Mouse (Mus musculus) limb, embryonic 12.5 days (tissue): Measurements from ENCODE around the gene Dtx3. TPM values are rescaled to one million over a fixed set of nuclear protein-coding genes. Genes with fewer than 3 reads are reported as not detected.

Experiments used
- ATAC-seq: fragments of 200-750 bp; cut with Nextera tagmentation; 2 replicates; pipeline ENCODE4 v1.8.0; 2017; ENCODE audit warnings: low read depth, moderate TSS enrichment; ENCODE audit not compliant: insufficient number of reproducible peaks, insufficient read depth, low FRiP score, low TSS enrichment
- H3K27ac ChIP-seq: fragments of 300-500 bp; sonication (generic); 2 replicates; pipeline ENCODE4 v1.5.1; 2016; ENCODE audit warnings: mild to moderate bottlenecking, moderate library complexity
- H3K27me3 ChIP-seq: fragments of 300-500 bp; sonication (generic); 2 replicates; pipeline ENCODE4 v1.6.1; 2016; ENCODE audit warnings: mild to moderate bottlenecking, moderate library complexity
- H3K36me3 ChIP-seq: fragments of 300-500 bp; sonication (generic); 2 replicates; pipeline ENCODE4 v1.6.1; 2016; ENCODE audit warnings: mild to moderate bottlenecking, moderate library complexity
- H3K4me1 ChIP-seq: fragments of 300-500 bp; sonication (generic); replicated peaks from 2 replicates; pipeline ENCODE4 v1.6.1; 2016
- H3K4me2 ChIP-seq: fragments of 300-500 bp; sonication (generic); 2 replicates; pipeline ENCODE4 v1.6.1; 2016; ENCODE audit warnings: mild to moderate bottlenecking, moderate library complexity
- H3K4me3 ChIP-seq: fragments of 300-500 bp; sonication (generic); replicated peaks from 2 replicates; pipeline ENCODE4 v1.5.1; 2016; ENCODE audit warnings: mild to moderate bottlenecking
- H3K9ac ChIP-seq: fragments of 300-500 bp; sonication (generic); replicated peaks from 2 replicates; pipeline ENCODE4 v1.6.1; 2016; ENCODE audit warnings: mild to moderate bottlenecking, moderate library complexity
- H3K9me3 ChIP-seq: fragments of 300-500 bp; sonication (generic); 2 replicates; pipeline ENCODE4 v1.6.1; 2016; ENCODE audit warnings: mild to moderate bottlenecking, moderate library complexity
- WGBS: fragments of 180-500 bp; shearing (Covaris S2); methylation state at CpG from one replicate; pipeline ENCODE4 v1.1.7; 2016; 5-methylcytosine and 5-hydroxymethylcytosine counted together
- polyA plus RNA-seq: library from polyadenylated mRNA; unstranded; fragments of >200 nt; fragmentation: Nextera tagmentation; extraction: Ambion mirVana; gene quantifications from 2 replicates; pipeline ENCODE4 v1.2.1, GENCODE M21; 2016

The Dtx3 gene
- polyA plus RNA-seq, 1 experiment from 2014 or later: 150 TPM

DNA sequence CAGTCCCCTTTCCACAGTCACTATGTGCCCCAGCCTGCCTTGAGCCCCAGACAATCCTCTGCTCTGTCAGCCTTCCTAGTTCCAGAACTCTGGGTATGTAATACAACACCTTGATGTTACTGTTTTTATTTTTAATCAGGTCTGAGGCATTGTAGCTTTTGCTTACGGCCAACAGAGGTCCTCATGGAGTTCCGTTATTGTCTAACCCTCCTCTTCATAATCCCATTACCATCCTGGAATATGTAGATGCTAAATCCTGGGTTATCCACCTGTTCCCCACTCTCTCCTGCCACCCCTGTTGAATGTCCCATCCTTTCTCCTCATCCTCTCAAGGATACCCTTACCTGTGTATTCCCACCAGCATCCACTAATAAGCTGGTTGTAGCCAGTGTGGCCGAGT, 19.3 kb downstream of the Dtx3 start:
- H3K27me3 ChIP-seq: peaks cover 65% of the 10 kb centered on the region
- H3K27ac ChIP-seq: no peak overlapping the region
- peak overlapping the region; percentile 53 for H3K4me2 ChIP-seq
- no peak overlapping the region; the same call in 1 of the 2 replicates for H3K9ac ChIP-seq
- peak overlapping the region; percentile 20; the same call in 1 of the 2 replicates for H3K4me3 ChIP-seq
- no peaks in the 10 kb centered on the region for H3K9me3 ChIP-seq
- H3K36me3 ChIP-seq: no peaks in the 10 kb centered on the region
- WGBS: 42% methylated on average over 3 of the region's 3 CpGs
- peaks cover 29% of the 10 kb centered on the region for H3K4me1 ChIP-seq
- ATAC-seq: no peak

- Histone ChIP-seq H3K27me3 (peaks cover 65% of the 10 kb centered on the region), H3K36me3 (no peaks in the 10 kb centered on the region), H3K9ac (no peak overlapping the region), H3K9me3 (no peaks in the 10 kb centered on the region), H3K27ac (no peak overlapping the region), H3K4me3 (no peak overlapping the region), H3K4me2 (no peak overlapping the region), H3K4me1 (peaks cover 33% of the 10 kb centered on the region)
- no peak for ATAC-seq
- 85% methylated on average over 7 of the region's 7 CpGs for WGBS
Measured at GRCm38 (mm10) chr10:127174170-127174569, 21.4 kb downstream of the Dtx3 start.

DNA sequence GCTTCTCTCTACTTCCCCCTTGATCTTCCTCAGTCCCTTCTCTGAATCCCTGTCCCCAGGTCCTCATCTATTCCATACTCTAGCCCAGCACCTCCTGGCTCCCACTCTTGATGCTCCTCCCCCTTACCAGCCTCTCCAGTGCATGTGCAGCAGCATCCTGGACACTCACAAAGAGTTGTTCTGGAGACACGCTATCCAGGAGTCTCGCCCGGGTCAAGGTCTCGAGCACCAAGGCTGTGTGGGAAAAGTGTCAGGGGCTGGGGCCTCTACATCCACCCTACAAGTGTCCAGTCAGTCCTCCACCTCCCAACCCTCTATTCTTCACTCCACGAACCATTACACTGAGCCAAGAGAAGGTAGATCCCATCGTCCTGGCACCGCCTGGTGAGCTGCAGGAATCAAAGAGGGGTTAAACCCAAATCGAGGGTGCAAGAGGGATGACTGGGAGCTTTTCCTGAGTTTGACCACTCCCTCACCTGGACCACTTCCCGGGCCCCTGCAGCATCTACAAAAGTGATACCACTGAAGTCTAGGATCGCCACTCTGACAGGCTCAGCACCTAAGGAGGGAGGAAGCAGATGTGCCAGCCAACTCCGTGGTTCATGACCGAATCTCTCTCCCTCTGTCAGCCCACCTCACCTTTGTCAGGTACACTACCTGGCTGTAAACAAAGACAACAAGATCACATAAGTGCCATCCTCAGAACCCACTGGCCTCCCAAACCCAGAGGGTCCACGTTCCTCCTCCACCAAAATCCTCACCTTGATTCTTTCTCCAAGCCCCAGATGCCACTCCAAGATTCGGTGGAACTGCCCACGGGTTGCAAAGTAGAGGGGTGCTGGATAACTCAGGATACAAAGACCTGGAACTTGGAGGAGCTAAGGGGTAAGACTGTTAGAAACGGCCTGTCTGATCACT, 22.1 kb downstream of the Dtx3 start:
- no peaks in the 10 kb centered on the region for H3K36me3 ChIP-seq
- ATAC-seq: no peak
- H3K9me3 ChIP-seq: no peaks in the 10 kb centered on the region
- 81% methylated on average over 16 of the region's 16 CpGs for WGBS
- H3K27me3 ChIP-seq: peaks cover 65% of the 10 kb centered on the region
- H3K4me3 ChIP-seq: no peak overlapping the region
- no peak overlapping the region for H3K4me2 ChIP-seq
- peaks cover 29% of the 10 kb centered on the region for H3K4me1 ChIP-seq
- H3K9ac ChIP-seq: no peak overlapping the region
- no peak overlapping the region for H3K27ac ChIP-seq

DNA sequence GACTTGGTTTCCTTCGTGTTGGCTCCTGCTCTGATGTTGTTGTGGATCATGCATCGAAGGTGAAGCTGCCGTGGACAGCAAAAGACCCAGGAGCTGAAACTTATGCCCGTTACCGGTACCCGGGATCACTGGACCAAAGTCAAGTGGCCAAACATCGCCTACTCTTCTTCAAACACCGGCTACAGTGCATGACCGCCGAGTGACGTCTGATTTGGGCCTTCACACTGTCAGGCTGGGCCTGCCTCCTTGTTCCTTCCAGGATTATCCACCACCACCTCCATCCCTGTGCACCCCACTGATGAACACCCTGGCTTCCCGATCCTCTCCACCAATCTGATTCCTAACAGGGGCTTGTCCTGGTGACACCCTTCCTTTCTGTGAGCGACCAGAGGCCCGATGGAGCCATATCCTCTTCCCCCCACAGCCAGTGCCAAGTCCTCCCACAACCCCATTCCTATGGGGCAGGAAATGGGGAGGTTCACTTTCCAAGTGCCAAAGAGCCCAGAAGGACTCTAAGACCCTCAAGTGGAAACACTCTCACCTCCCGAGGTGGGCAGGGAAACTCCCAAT, 23.8 kb downstream of the Dtx3 start:
- no peak for ATAC-seq
- H3K9ac ChIP-seq: no peak overlapping the region
- H3K36me3 ChIP-seq: no peaks in the 10 kb centered on the region
- H3K4me3 ChIP-seq: no peak overlapping the region
- peaks cover 20% of the 10 kb centered on the region for H3K4me1 ChIP-seq
- no peak overlapping the region for H3K27ac ChIP-seq
- 87% methylated on average over 15 of the region's 15 CpGs for WGBS
- H3K27me3 ChIP-seq: peaks cover 64% of the 10 kb centered on the region
- H3K9me3 ChIP-seq: no peaks in the 10 kb centered on the region
- no peak overlapping the region for H3K4me2 ChIP-seq

- Histone ChIP-seq H3K27ac (no peak overlapping the region), H3K27me3 (peaks cover 67% of the 10 kb centered on the region), H3K9me3 (no peaks in the 10 kb centered on the region), H3K4me3 (peak overlapping the region; percentile 42), H3K36me3 (no peaks in the 10 kb centered on the region), H3K4me1 (peaks cover 23% of the 10 kb centered on the region), H3K4me2 (peak overlapping the region; percentile 75), H3K9ac (peak overlapping the region; percentile 52)
- WGBS: 1% methylated on average over 29 of the region's 29 CpGs
- peak; percentile 45; the same call in 1 of the 2 replicates for ATAC-seq
Measured at GRCm38 (mm10) chr10:127170837-127171272, 24.7 kb downstream of the Dtx3 start.

- 0 out of 2 replicates have a peak overlapping the region, but pooled peaks have one; percentile 52 for H3K9ac ChIP-seq
- no peak overlapping the region for H3K27ac ChIP-seq
- peaks cover 29% of the 10 kb centered on the region for H3K4me1 ChIP-seq
- H3K27me3 ChIP-seq: peaks cover 76% of the 10 kb centered on the region
- peak overlapping the region; percentile 75 for H3K4me2 ChIP-seq
- WGBS: 2% methylated on average over 22 of the region's 22 CpGs
- H3K4me3 ChIP-seq: peak overlapping the region; percentile 42
- H3K9me3 ChIP-seq: no peaks in the 10 kb centered on the region
- no peaks in the 10 kb centered on the region for H3K36me3 ChIP-seq
- ATAC-seq: no peak
Measured at GRCm38 (mm10) chr10:127170002-127170401, 25.5 kb downstream of the Dtx3 start.

GRCm38 (mm10) chr10:127167614-127168192, 27.8 kb downstream of the Dtx3 start:
- Histone ChIP-seq H3K27me3 (peaks cover 93% of the 10 kb centered on the region), H3K9ac (no peak overlapping the region), H3K27ac (no peak overlapping the region), H3K4me1 (peaks cover 29% of the 10 kb centered on the region), H3K4me2 (no peak overlapping the region), H3K36me3 (no peaks in the 10 kb centered on the region), H3K4me3 (no peak overlapping the region), H3K9me3 (no peaks in the 10 kb centered on the region)
- no peak for ATAC-seq
- 21% methylated on average over 10 of the region's 10 CpGs for WGBS

DNA sequence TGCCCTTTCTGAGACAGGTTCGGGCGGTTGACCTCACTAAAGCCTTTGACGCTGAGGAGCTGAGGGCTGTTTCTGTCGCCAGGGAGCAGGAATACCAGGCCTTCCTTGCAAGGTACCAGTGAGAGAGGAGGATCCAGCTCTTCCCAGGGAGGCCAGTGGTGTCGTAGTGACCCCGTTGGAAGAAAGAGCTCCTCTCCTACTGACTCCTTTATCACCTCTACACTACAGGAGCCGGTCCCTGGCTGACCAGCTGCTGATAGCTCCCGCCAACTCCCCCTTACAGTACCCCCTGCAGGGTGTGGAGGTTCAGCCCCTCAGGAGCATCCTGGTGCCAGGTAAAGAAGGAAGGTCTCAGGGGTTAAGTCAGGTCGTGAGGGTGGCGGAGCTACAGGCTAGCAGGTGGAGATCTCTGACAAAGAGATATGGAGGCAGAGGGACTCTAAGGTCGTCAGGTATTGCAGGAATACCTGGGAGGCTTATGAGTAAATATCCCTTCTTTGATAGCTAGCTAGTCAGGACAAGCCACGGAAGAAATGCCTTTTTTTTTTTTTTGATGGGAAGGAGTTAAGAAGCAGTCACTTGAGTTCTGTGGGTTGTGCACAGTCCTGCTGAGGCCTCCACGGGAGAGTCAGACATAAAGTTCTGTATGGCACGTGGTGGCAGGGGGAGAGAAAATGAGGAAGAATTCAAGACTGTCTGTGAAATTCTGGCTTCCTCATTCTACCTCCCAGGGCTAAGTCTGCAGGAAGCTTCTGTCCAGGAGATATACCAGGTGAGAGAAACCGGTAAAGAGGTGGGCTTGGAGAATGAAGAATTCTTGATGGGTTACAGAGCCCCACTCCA, 28.5 kb downstream of the Dtx3 start:
- H3K9me3 ChIP-seq: no peaks in the 10 kb centered on the region
- no peak overlapping the region for H3K27ac ChIP-seq
- ATAC-seq: no peak
- H3K36me3 ChIP-seq: no peaks in the 10 kb centered on the region
- peaks cover 29% of the 10 kb centered on the region for H3K4me1 ChIP-seq
- H3K9ac ChIP-seq: no peak overlapping the region
- H3K4me2 ChIP-seq: no peak overlapping the region
- H3K27me3 ChIP-seq: peaks cover 92% of the 10 kb centered on the region
- WGBS: 17% methylated on average over 15 of the region's 15 CpGs
- H3K4me3 ChIP-seq: peak overlapping the region; percentile 63; the same call in 1 of the 2 replicates

GRCm38 (mm10) chr10:127166404-127166715, 29.2 kb downstream of the Dtx3 start:
- no peak overlapping the region for H3K27ac ChIP-seq
- H3K9me3 ChIP-seq: no peaks in the 10 kb centered on the region
- H3K36me3 ChIP-seq: no peaks in the 10 kb centered on the region
- H3K4me1 ChIP-seq: peaks cover 29% of the 10 kb centered on the region
- H3K4me3 ChIP-seq: peak overlapping the region; percentile 63
- ATAC-seq: no peak
- H3K27me3 ChIP-seq: peaks cover 87% of the 10 kb centered on the region
- H3K4me2 ChIP-seq: peak overlapping the region; percentile 100
- 5% methylated on average over 11 of the region's 11 CpGs for WGBS
- H3K9ac ChIP-seq: peak overlapping the region; percentile 69; the same call in 1 of the 2 replicates

DNA sequence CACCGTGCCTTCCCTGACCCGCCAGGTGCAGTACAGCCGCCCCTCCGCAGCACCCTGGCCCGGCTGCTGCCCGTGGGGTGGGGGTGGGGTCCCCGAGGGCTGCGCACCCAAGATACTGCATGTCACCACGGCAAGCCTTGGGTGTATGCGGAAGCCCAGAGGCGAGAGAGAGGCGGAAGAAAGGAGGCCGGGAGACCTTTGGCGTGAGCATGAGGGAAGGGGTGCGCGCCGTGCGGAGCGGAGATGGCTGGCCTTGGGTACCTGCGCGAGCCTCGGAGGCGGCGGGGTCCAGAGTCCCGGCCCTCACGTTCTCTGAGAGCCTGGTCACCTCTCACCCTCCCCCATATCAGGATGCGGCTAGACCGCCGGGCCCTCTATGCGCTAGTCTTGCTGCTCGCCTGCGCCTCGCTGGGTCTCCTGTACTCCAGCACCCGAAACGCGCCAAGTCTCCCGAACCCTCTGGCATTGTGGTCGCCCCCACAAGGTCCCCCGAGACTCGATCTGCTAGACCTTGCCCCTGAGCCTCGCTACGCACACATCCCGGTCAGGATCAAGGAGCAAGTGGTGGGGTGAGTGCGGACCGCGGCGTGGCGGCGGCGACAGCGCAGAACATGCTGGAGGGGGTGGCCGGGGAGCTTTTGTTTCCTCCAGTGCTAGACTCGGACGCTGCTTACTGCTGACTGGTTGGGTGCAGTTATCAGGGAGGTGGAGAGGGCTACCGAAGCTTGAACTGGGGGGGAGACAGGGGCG, 29.7 kb downstream of the Dtx3 start:
- H3K4me3 ChIP-seq: peak overlapping the region; percentile 63
- no peak overlapping the region for H3K27ac ChIP-seq
- H3K4me1 ChIP-seq: peaks cover 25% of the 10 kb centered on the region
- H3K27me3 ChIP-seq: peaks cover 81% of the 10 kb centered on the region
- under 1% methylated on average over 56 of the region's 56 CpGs for WGBS
- H3K9me3 ChIP-seq: no peaks in the 10 kb centered on the region
- H3K36me3 ChIP-seq: no peaks in the 10 kb centered on the region
- H3K9ac ChIP-seq: peak overlapping the region; percentile 69
- H3K4me2 ChIP-seq: peak overlapping the region; percentile 100
- ATAC-seq: peak; percentile 17; the same call in 1 of the 2 replicates
